Mouse (Mus musculus) stomach, embryonic 15.5 days (tissue): ENCODE data around the gene 1700030J22Rik. TPM values are rescaled to one million over a fixed set of nuclear protein-coding genes. Genes with fewer than 3 reads are reported as not detected.

ENCODE experiments used
- ATAC-seq: fragments of 200-750 bp; cut with Nextera tagmentation; 2 replicates; pipeline ENCODE4 v1.8.0; 2017; ENCODE audit warnings: low read depth, moderate number of reproducible peaks, moderate TSS enrichment; ENCODE audit not compliant: insufficient read depth, low FRiP score
- H3K27ac ChIP-seq: fragments of 300-500 bp; sonication (generic); 2 replicates; pipeline ENCODE4 v1.5.1; 2015; ENCODE audit warnings: mild to moderate bottlenecking, inconsistent platforms
- H3K27me3 ChIP-seq: fragments of 300-500 bp; sonication (generic); replicated peaks from 2 replicates; pipeline ENCODE4 v1.6.1; 2015; ENCODE audit warnings: inconsistent platforms
- H3K36me3 ChIP-seq: fragments of 300-500 bp; sonication (generic); 2 replicates; pipeline ENCODE4 v1.6.1; 2015; ENCODE audit warnings: inconsistent platforms
- H3K4me1 ChIP-seq: fragments of 300-500 bp; sonication (generic); 2 replicates; pipeline ENCODE4 v1.6.1; 2015; ENCODE audit warnings: inconsistent platforms
- H3K4me2 ChIP-seq: fragments of 300-500 bp; sonication (generic); 2 replicates; pipeline ENCODE4 v1.6.1; 2015; ENCODE audit warnings: mild to moderate bottlenecking, inconsistent platforms
- H3K4me3 ChIP-seq: fragments of 300-500 bp; sonication (generic); replicated peaks from 2 replicates; pipeline ENCODE4 v1.5.1; 2015; ENCODE audit warnings: inconsistent platforms
- H3K9ac ChIP-seq: fragments of 300-500 bp; sonication (generic); 2 replicates; pipeline ENCODE4 v1.6.1; 2015; ENCODE audit warnings: inconsistent platforms
- H3K9me3 ChIP-seq: fragments of 300-500 bp; sonication (generic); 2 replicates; pipeline ENCODE4 v1.6.1; 2016; ENCODE audit warnings: inconsistent platforms
- WGBS: fragments of 180-500 bp; shearing (Covaris S2); methylation state at CpG from one replicate; pipeline ENCODE4 v1.1.7; 2015; 5-methylcytosine and 5-hydroxymethylcytosine counted together
- polyA plus RNA-seq: library from polyadenylated mRNA; unstranded; fragments of >200 nt; fragmentation: Nextera tagmentation; extraction: Ambion mirVana; gene quantifications from 2 replicates; pipeline ENCODE4 v1.2.1, GENCODE M21; 2015

Gene 1700030J22Rik
- polyA plus RNA-seq, 1 experiment from 2014 or later = 1.7 TPM

- H3K4me2 ChIP-seq = peak overlapping the region; percentile 90
- H3K9ac ChIP-seq = peak overlapping the region; percentile 43; the same call in 1 of the 2 replicates
- no peaks in the 10 kb centered on the region for H3K9me3 ChIP-seq
- H3K4me1 ChIP-seq = peaks cover 8% of the 10 kb centered on the region; the same call in 1 of the 2 replicates
- peak overlapping the region; percentile 84 for H3K27ac ChIP-seq
- H3K36me3 ChIP-seq = no peaks in the 10 kb centered on the region
- ATAC-seq = no peak
- peak overlapping the region; percentile 78 for H3K4me3 ChIP-seq
- H3K27me3 ChIP-seq = no peaks in the 10 kb centered on the region
- 7% methylated on average over 23 of the region's 23 CpGs for WGBS
Measured at GRCm38 (mm10) chr8:116992176-116992971, 13.6 kb upstream of the 1700030J22Rik start.

- Histone ChIP-seq H3K9ac (no peak overlapping the region), H3K27ac (peak overlapping the region; percentile 84; the same call in 1 of the 2 replicates), H3K4me2 (peak overlapping the region; percentile 90), H3K27me3 (no peaks in the 10 kb centered on the region), H3K36me3 (no peaks in the 10 kb centered on the region), H3K9me3 (no peaks in the 10 kb centered on the region), H3K4me1 (peaks cover 8% of the 10 kb centered on the region; the same call in 1 of the 2 replicates), H3K4me3 (no peak overlapping the region)
- no peak for ATAC-seq
- WGBS = 80% methylated on average over 8 of the region's 8 CpGs
Measured at GRCm38 (mm10) chr8:116991241-116991640, 12.5 kb upstream of the 1700030J22Rik start.

- Histone ChIP-seq H3K4me2 (no peak overlapping the region), H3K27ac (no peak overlapping the region), H3K4me1 (peaks cover 8% of the 10 kb centered on the region; the same call in 1 of the 2 replicates), H3K9ac (no peak overlapping the region), H3K27me3 (no peaks in the 10 kb centered on the region), H3K36me3 (peaks cover 6% of the 10 kb centered on the region; the same call in 1 of the 2 replicates), H3K9me3 (no peaks in the 10 kb centered on the region), H3K4me3 (no peak overlapping the region)
- WGBS = 95% methylated on average over 3 of the region's 3 CpGs
- ATAC-seq = no peak
Measured at GRCm38 (mm10) chr8:116989842-116990241, 11.1 kb upstream of the 1700030J22Rik start.

- no peak overlapping the region for H3K9ac ChIP-seq
- H3K4me2 ChIP-seq = no peak overlapping the region
- no peak overlapping the region for H3K27ac ChIP-seq
- H3K4me1 ChIP-seq = peaks cover 3% of the 10 kb centered on the region
- H3K4me3 ChIP-seq = no peak overlapping the region
- 22% methylated on average over 4 of the region's 4 CpGs for WGBS
- H3K36me3 ChIP-seq = peaks cover 10% of the 10 kb centered on the region
- ATAC-seq = no peak
- H3K27me3 ChIP-seq = no peaks in the 10 kb centered on the region
- no peaks in the 10 kb centered on the region for H3K9me3 ChIP-seq
Measured at GRCm38 (mm10) chr8:116980117-116980516, 1.4 kb upstream of the 1700030J22Rik start.

GRCm38 (mm10) chr8:116978052-116978451, 707 bp downstream of the 1700030J22Rik start:
- 31% methylated on average over 8 of the region's 8 CpGs for WGBS
- Histone ChIP-seq H3K9ac (no peak overlapping the region), H3K4me3 (peak overlapping the region; percentile 77), H3K27me3 (no peaks in the 10 kb centered on the region), H3K36me3 (no peaks in the 10 kb centered on the region), H3K4me1 (peaks cover 3% of the 10 kb centered on the region), H3K9me3 (no peaks in the 10 kb centered on the region), H3K27ac (no peak overlapping the region), H3K4me2 (peak overlapping the region; percentile 70)
- no peak for ATAC-seq

- Histone ChIP-seq H3K36me3 (no peaks in the 10 kb centered on the region), H3K9ac (no peak overlapping the region), H3K4me1 (peaks cover 3% of the 10 kb centered on the region), H3K4me3 (no peak overlapping the region), H3K9me3 (no peaks in the 10 kb centered on the region), H3K27me3 (no peaks in the 10 kb centered on the region), H3K4me2 (no peak overlapping the region; the same call in 1 of the 2 replicates), H3K27ac (no peak overlapping the region)
- ATAC-seq = no peak
- WGBS = 50% methylated on average over 5 of the region's 5 CpGs
Measured at GRCm38 (mm10) chr8:116975606-116976005, 3.2 kb downstream of the 1700030J22Rik start.

- Histone ChIP-seq H3K27ac (no peak overlapping the region), H3K4me1 (peaks cover 3% of the 10 kb centered on the region), H3K4me2 (no peak overlapping the region; the same call in 1 of the 2 replicates), H3K36me3 (no peaks in the 10 kb centered on the region), H3K9me3 (no peaks in the 10 kb centered on the region), H3K27me3 (no peaks in the 10 kb centered on the region), H3K9ac (no peak overlapping the region), H3K4me3 (no peak overlapping the region)
- ATAC-seq = no peak
- WGBS = 35% methylated on average over 5 of the region's 5 CpGs
Measured at GRCm38 (mm10) chr8:116975066-116975465, 3.7 kb downstream of the 1700030J22Rik start.

- H3K36me3 ChIP-seq = no peaks in the 10 kb centered on the region
- H3K27ac ChIP-seq = no peak overlapping the region
- H3K4me2 ChIP-seq = no peak overlapping the region
- WGBS = 72% methylated on average over 6 of the region's 6 CpGs
- ATAC-seq = no peak
- H3K9ac ChIP-seq = no peak overlapping the region
- no peaks in the 10 kb centered on the region for H3K4me1 ChIP-seq
- H3K27me3 ChIP-seq = no peaks in the 10 kb centered on the region
- no peak overlapping the region for H3K4me3 ChIP-seq
- H3K9me3 ChIP-seq = no peaks in the 10 kb centered on the region
Measured at GRCm38 (mm10) chr8:116969531-116969930, 9.2 kb downstream of the 1700030J22Rik start.

- peaks cover 27% of the 10 kb centered on the region for H3K36me3 ChIP-seq
- WGBS = 92% methylated on average over 9 of the region's 9 CpGs
- no peak overlapping the region for H3K4me2 ChIP-seq
Measured at GRCm38 (mm10) chr8:116954415-116954814, 24.3 kb downstream of the 1700030J22Rik start.

GRCm38 (mm10) chr8:116952428-116952827, 26.3 kb downstream of the 1700030J22Rik start:
- no peak for ATAC-seq
- H3K4me3 ChIP-seq = no peak overlapping the region
- peaks cover 17% of the 10 kb centered on the region for H3K36me3 ChIP-seq
- H3K4me1 ChIP-seq = 0 out of 2 replicates have a peak, but pooled peaks cover 4% of the 10 kb centered on the region
- H3K27ac ChIP-seq = no peak overlapping the region
- WGBS = 84% methylated on average over 8 of the region's 8 CpGs
- H3K4me2 ChIP-seq = no peak overlapping the region
- H3K9me3 ChIP-seq = no peaks in the 10 kb centered on the region
- H3K9ac ChIP-seq = no peak overlapping the region
- no peaks in the 10 kb centered on the region for H3K27me3 ChIP-seq

More at GRCm38 (mm10) chr8:116954415-116954814, 24.3 kb downstream of the 1700030J22Rik start:
- H3K4me1 ChIP-seq = 0 out of 2 replicates have a peak, but pooled peaks cover 4% of the 10 kb centered on the region
- H3K9me3 ChIP-seq = no peaks in the 10 kb centered on the region
- no peak overlapping the region for H3K4me3 ChIP-seq
- H3K27ac ChIP-seq = no peak overlapping the region
- H3K9ac ChIP-seq = no peak overlapping the region
- no peaks in the 10 kb centered on the region for H3K27me3 ChIP-seq
- ATAC-seq = no peak

GRCm38 (mm10) chr8:116951778-116952177, 27.0 kb downstream of the 1700030J22Rik start:
- 75% methylated on average over 2 of the region's 2 CpGs for WGBS
- Histone ChIP-seq H3K9ac (no peak overlapping the region), H3K4me2 (no peak overlapping the region), H3K4me3 (no peak overlapping the region), H3K36me3 (peaks cover 12% of the 10 kb centered on the region), H3K9me3 (no peaks in the 10 kb centered on the region), H3K27ac (no peak overlapping the region), H3K27me3 (no peaks in the 10 kb centered on the region), H3K4me1 (0 out of 2 replicates have a peak, but pooled peaks cover 4% of the 10 kb centered on the region)
- no peak for ATAC-seq

- WGBS = 50% methylated on average over 5 of the region's 5 CpGs
- H3K36me3 ChIP-seq = peaks cover 8% of the 10 kb centered on the region
- no peaks in the 10 kb centered on the region for H3K9me3 ChIP-seq
- H3K27ac ChIP-seq = no peak overlapping the region
- H3K9ac ChIP-seq = no peak overlapping the region
- H3K4me1 ChIP-seq = 0 out of 2 replicates have a peak, but pooled peaks cover 7% of the 10 kb centered on the region
- no peak overlapping the region for H3K4me3 ChIP-seq
- peak; percentile 59; the same call in 1 of the 2 replicates for ATAC-seq
- H3K4me2 ChIP-seq = no peak overlapping the region
- no peaks in the 10 kb centered on the region for H3K27me3 ChIP-seq
Measured at GRCm38 (mm10) chr8:116951369-116951768, 27.4 kb downstream of the 1700030J22Rik start.
